In genomic region chr10:81330007-81330406, GRCm38 (mm10) we compare ENCODE assay signal across 9 mouse cellular contexts. TPM values are rescaled to one million over a fixed set of nuclear protein-coding genes. Genes with fewer than 3 reads are reported as not detected.
DNase-seq lines count a peak whose midpoint lies in the region; ATAC-seq and TF ChIP-seq lines count a peak whose summit lies in the region.
"Had no signal": no experiment of that assay in that cellular context is flagged by ENCODE, and none has a peak within 500 bp of the region (broad histone marks: within the 10 kb centered on the region; RNA-seq: fewer than 3 reads in every experiment).

No protein-coding gene starts in this region.

- intact Hi-C loops in gastrocnemius, adult 2 months (cut with DNase I) = no loop called here

- 0 out of 2 replicates have a peak, but pooled peaks cover 1% of the 10 kb centered on the region for H3K27me3 ChIP-seq in cerebellum, adult 2 months (ENCODE audit: control insufficient read depth, insufficient read depth, low read length)

- H3K4me3 ChIP-seq in gastrocnemius, adult 2 months = peak overlapping the region; percentile 7
- H3K4me3 ChIP-seq in cerebellum, adult 2 months (replicated peaks; ENCODE audit: insufficient read depth, low read depth, low read length) = no peak overlapping the region

- H3K27ac ChIP-seq in gastrocnemius, adult 2 months = peak overlapping the region; percentile 76
- no peak overlapping the region for H3K27ac ChIP-seq in cerebellum, adult 2 months (ENCODE audit: insufficient read depth, low read length)

- TF ChIP-seq CTCF in gastrocnemius, adult 2 months (IDR thresholded peaks at IDR 0.05) = no peak
- no peak for TF ChIP-seq CTCF in cerebellum, adult 2 months (IDR thresholded peaks at IDR 0.05; ENCODE audit: borderline replicate concordance, insufficient read depth, low read depth, low read length)

- DNase-seq in gastrocnemius, adult 2 months = peak; percentile 58
- no peak for DNase-seq in gastrocnemius, postnatal 4 days (ENCODE audit: low spot score in 2 of 2)
- peak; percentile 66 for DNase-seq in 3134 (ENCODE audit: extremely low read depth, insufficient read length, low spot score)
- DNase-seq in heart, adult 9 months (ENCODE audit: low spot score in 2 of 2) = peak; percentile 71 to 81
- peak; percentile 59 for DNase-seq in kidney, postnatal 10 days
- DNase-seq in cerebellum, adult 2 months = no peak
- DNase-seq in right cerebral cortex, adult 2 months (ENCODE audit: low spot score in 2 of 2) = no peak
- DNase-seq: lung, postnatal 36 days had no signal

- WGBS in cerebellum, adult 2 months = 41% methylated on average over 4 of the region's 4 CpGs

- no peak for ATAC-seq in activated CD4-positive, CD25-positive, alpha-beta regulatory T cell, adult 4 months

- no peaks in the 10 kb centered on the region for H3K4me1 ChIP-seq in cerebellum, adult 2 months (ENCODE audit: control insufficient read depth, insufficient read depth, low read length)

- TF ChIP-seq POLR2A in cerebellum, adult 2 months (IDR thresholded peaks at IDR 0.05; ENCODE audit: borderline replicate concordance, insufficient read depth, low read length) = no peak

RNA-seq across cellular contexts. Expression of gene Tbxa2r, which starts 1.5 kb away (rescaled TPM):
- under 1 TPM; 0.43 to 0.75 TPM for total RNA-seq in gastrocnemius, adult 2 months (2021)
- total RNA-seq in gastrocnemius, postnatal 4 days (2021) = 1 to 10 TPM; 4.8 to 5.8 TPM
- polyA plus RNA-seq in activated CD4-positive, CD25-positive, alpha-beta regulatory T cell, adult 4 months (2017; shearing (Covaris generic)) = 10 to 100 TPM; 20.9 to 21.4 TPM
- 2.2 and 3.2 TPM in 2 replicates for polyA plus RNA-seq in cerebellum, adult 2 months (2012; rRNA removed)

RNA-seq across cellular contexts. Expression of gene Cactin, which starts 9.1 kb away (rescaled TPM):
- 10 to 100 TPM in 1 of 2 experiments, 1 to 10 TPM in 1; 8.5 to 11.5 TPM for total RNA-seq in gastrocnemius, adult 2 months (2021)
- 10 to 100 TPM; 17.8 to 18.3 TPM for total RNA-seq in gastrocnemius, postnatal 4 days (2021)
- polyA plus RNA-seq in activated CD4-positive, CD25-positive, alpha-beta regulatory T cell, adult 4 months (2017; shearing (Covaris generic)) = 1 to 10 TPM; 5.1 to 5.7 TPM
- 36.3 and 36.9 TPM in 2 replicates for polyA plus RNA-seq in cerebellum, adult 2 months (2012; rRNA removed)

RNA-seq across cellular contexts. Expression of gene Gipc3, which starts 13.1 kb away (rescaled TPM):
- total RNA-seq in gastrocnemius, adult 2 months (2021) = 1 to 10 TPM in 1 of 2 experiments, under 1 TPM in 1; 0.69 to 1.3 TPM
- under 1 TPM; 0.66 to 0.86 TPM for total RNA-seq in gastrocnemius, postnatal 4 days (2021)
- polyA plus RNA-seq in activated CD4-positive, CD25-positive, alpha-beta regulatory T cell, adult 4 months (2017; shearing (Covaris generic)) = not detected
- polyA plus RNA-seq in cerebellum, adult 2 months (2012; rRNA removed) = 0.97 and 1.0 TPM in 2 replicates

RNA-seq across cellular contexts. Expression of gene Hmg20b, which starts 20.3 kb away (rescaled TPM):
- total RNA-seq in gastrocnemius, adult 2 months (2021) = 10 to 100 TPM; 22.9 to 28.2 TPM
- total RNA-seq in gastrocnemius, postnatal 4 days (2021) = 10 to 100 TPM; 46.2 to 58.6 TPM
- 10 to 100 TPM; 18.7 to 20.6 TPM for polyA plus RNA-seq in activated CD4-positive, CD25-positive, alpha-beta regulatory T cell, adult 4 months (2017; shearing (Covaris generic))
- polyA plus RNA-seq in cerebellum, adult 2 months (2012; rRNA removed) = 42.7 and 43.4 TPM in 2 replicates

RNA-seq across cellular contexts. Expression of gene Mfsd12, which starts 27.3 kb away (rescaled TPM):
- total RNA-seq in gastrocnemius, adult 2 months (2021) = 1 to 10 TPM; 2.2 to 3.3 TPM
- 1 to 10 TPM; 8.6 to 9.9 TPM for total RNA-seq in gastrocnemius, postnatal 4 days (2021)
- 1 to 10 TPM; 1.2 TPM for polyA plus RNA-seq in activated CD4-positive, CD25-positive, alpha-beta regulatory T cell, adult 4 months (2017; shearing (Covaris generic))
- polyA plus RNA-seq in cerebellum, adult 2 months (2012; rRNA removed) = 34.8 and 35.0 TPM in 2 replicates

Comparison
In these comparisons a context has a peak if more than half of its experiments do, and no peak if none do; other contexts are left out.
1. DNase-seq: peak in gastrocnemius, adult 2 months (single experiment), 3134 (single experiment), heart, adult 9 months (2 of 2) and kidney, postnatal 10 days (single experiment); none in gastrocnemius, postnatal 4 days (0 of 2), cerebellum, adult 2 months (0 of 2) and right cerebral cortex, adult 2 months (0 of 2).